Mouse (Mus musculus) liver, embryonic 11.5 days (tissue): Measurements from ENCODE around the gene Sf3a2. TPM values are rescaled to one million over a fixed set of nuclear protein-coding genes. Genes with fewer than 3 reads are reported as not detected.

Experiments used
- ATAC-seq: fragments of 200-750 bp; cut with Nextera tagmentation; replicated peaks from 2 replicates; pipeline ENCODE4 v1.8.0; 2017; ENCODE audit warnings: moderate number of reproducible peaks, mild to moderate bottlenecking, moderate TSS enrichment, moderate library complexity; ENCODE audit not compliant: low FRiP score
- DNase-seq: peaks from one replicate; pipeline ENCODE4 v3.0.0-alpha.2; 2017; ENCODE audit warnings: low spot score
- H3K27ac ChIP-seq: fragments of 300-500 bp; sonication (generic); 2 replicates; pipeline ENCODE4 v1.5.1; 2014; ENCODE audit warnings: mild to moderate bottlenecking, low read depth, low read length, control low read depth
- H3K27me3 ChIP-seq: fragments of 300-500 bp; sonication (generic); replicated peaks from 2 replicates; pipeline ENCODE4 v1.6.1; 2014; ENCODE audit warnings: low read length, mixed read lengths; ENCODE audit not compliant: control insufficient read depth, insufficient read depth
- H3K36me3 ChIP-seq: fragments of 300-500 bp; sonication (generic); 2 replicates; pipeline ENCODE4 v1.6.1; 2014; ENCODE audit warnings: mild to moderate bottlenecking, low read length, moderate library complexity, mixed read lengths; ENCODE audit not compliant: control insufficient read depth, insufficient read depth
- H3K4me1 ChIP-seq: fragments of 300-500 bp; sonication (generic); replicated peaks from 2 replicates; pipeline ENCODE4 v1.6.1; 2014; ENCODE audit warnings: low read length, mixed read lengths; ENCODE audit not compliant: control insufficient read depth, insufficient read depth
- H3K4me2 ChIP-seq: fragments of 300-500 bp; sonication (generic); 2 replicates; pipeline ENCODE4 v1.6.1; 2014; ENCODE audit warnings: mild to moderate bottlenecking, control low read depth, moderate library complexity
- H3K4me3 ChIP-seq: fragments of 300-500 bp; sonication (generic); 2 replicates; pipeline ENCODE4 v1.5.1; 2014; ENCODE audit warnings: low read depth, low read length, control low read depth
- H3K9ac ChIP-seq: fragments of 300-500 bp; sonication (generic); 2 replicates; pipeline ENCODE4 v1.6.1; 2014; ENCODE audit warnings: low read depth, low read length, control low read depth
- H3K9me3 ChIP-seq: fragments of 300-500 bp; sonication (generic); 2 replicates; pipeline ENCODE4 v1.6.1; 2016; ENCODE audit warnings: low read length, inconsistent platforms, mixed read lengths; ENCODE audit not compliant: control insufficient read depth
- WGBS: fragments of 180-500 bp; shearing (Covaris S2); extraction: QIAGEN DNeasy Blood & Tissue Kit; methylation state at CpG from one replicate; pipeline ENCODE4 v1.1.7; 2014; 5-methylcytosine and 5-hydroxymethylcytosine counted together
- polyA plus RNA-seq: library from polyadenylated mRNA; unstranded; fragments of >200 nt; fragmentation: Nextera tagmentation; extraction: Ambion mirVana; gene quantifications from 2 replicates; pipeline ENCODE4 v1.2.1, GENCODE M21; 2014

Sf3a2 gene
- polyA plus RNA-seq, 1 experiment from 2014 or later: 121 TPM

- Histone ChIP-seq H3K36me3 (no peaks in the 10 kb centered on the region), H3K4me2 (no peak overlapping the region), H3K4me3 (no peak overlapping the region), H3K27me3 (peaks cover 77% of the 10 kb centered on the region), H3K9ac (no peak overlapping the region), H3K27ac (no peak overlapping the region), H3K9me3 (no peaks in the 10 kb centered on the region), H3K4me1 (0 out of 2 replicates have a peak, but pooled peaks cover 3% of the 10 kb centered on the region)
- DNase-seq (no peak), ATAC-seq (no peak)
- 58% methylated on average over 6 of the region's 6 CpGs for WGBS
Observed at GRCm38 (mm10) chr10:80839848-80840247, 41.9 kb downstream of the Sf3a2 start.

GRCm38 (mm10) chr10:80841685-80842084 is 43.7 kb downstream of the Sf3a2 start:
- ATAC-seq (no peak), DNase-seq (no peak)
- WGBS: 76% methylated on average over 2 of the region's 2 CpGs
- no peaks in the 10 kb centered on the region for H3K36me3 ChIP-seq
- 0 out of 2 replicates have a peak, but pooled peaks cover 3% of the 10 kb centered on the region for H3K4me1 ChIP-seq
- no peak overlapping the region for H3K9ac ChIP-seq
- H3K27me3 ChIP-seq: peaks cover 76% of the 10 kb centered on the region
- no peak overlapping the region for H3K27ac ChIP-seq
- no peak overlapping the region for H3K4me2 ChIP-seq
- no peak overlapping the region for H3K4me3 ChIP-seq
- no peaks in the 10 kb centered on the region for H3K9me3 ChIP-seq

GRCm38 (mm10) chr10:80842334-80842733 is 44.3 kb downstream of the Sf3a2 start:
- Histone ChIP-seq H3K9ac (no peak overlapping the region), H3K27me3 (peaks cover 70% of the 10 kb centered on the region)
- no peak for DNase-seq

GRCm38 (mm10) chr10:80843087-80843930 is 45.3 kb downstream of the Sf3a2 start:
- 10% methylated on average over 32 of the region's 32 CpGs for WGBS
- Histone ChIP-seq H3K9ac (no peak overlapping the region), H3K27me3 (peaks cover 66% of the 10 kb centered on the region), H3K27ac (no peak overlapping the region), H3K4me3 (peak overlapping the region; percentile 36), H3K36me3 (no peaks in the 10 kb centered on the region), H3K4me1 (peaks cover 4% of the 10 kb centered on the region; the same call in 1 of the 2 replicates), H3K9me3 (no peaks in the 10 kb centered on the region), H3K4me2 (peak overlapping the region; percentile 65)
- no peak for ATAC-seq
- no peak for DNase-seq

More at GRCm38 (mm10) chr10:80842334-80842733, 44.3 kb downstream of the Sf3a2 start:
- WGBS: 76% methylated on average over 15 of the region's 15 CpGs
- Histone ChIP-seq H3K4me1 (0 out of 2 replicates have a peak, but pooled peaks cover 3% of the 10 kb centered on the region), H3K36me3 (no peaks in the 10 kb centered on the region), H3K4me3 (no peak overlapping the region), H3K9me3 (no peaks in the 10 kb centered on the region), H3K4me2 (no peak overlapping the region), H3K27ac (no peak overlapping the region)
- ATAC-seq: no peak

- H3K4me1 ChIP-seq: peaks cover 12% of the 10 kb centered on the region
- DNase-seq (no peak), ATAC-seq (no peak)
- H3K4me2 ChIP-seq: peak within 1 kb of the TSS; percentile 65
- H3K27ac ChIP-seq: no peak within 1 kb of the TSS
- WGBS: 6% methylated on average over 51 of the region's 51 CpGs
- H3K27me3 ChIP-seq: peaks cover 61% of the 10 kb centered on the region
- no peaks in the 10 kb centered on the region for H3K9me3 ChIP-seq
- peak within 1 kb of the TSS; percentile 36 for H3K4me3 ChIP-seq
- H3K36me3 ChIP-seq: no peaks in the 10 kb centered on the region
- H3K9ac ChIP-seq: no peak within 1 kb of the TSS
Observed at GRCm38 (mm10) chr10:80843931-80844547, 46.0 kb downstream of the Sf3a2 start, which contains the start of gene Lingo3. Lingo3 (minus strand) TSS chr10:80844039.

GRCm38 (mm10) chr10:80845055-80845693 is 47.2 kb downstream of the Sf3a2 start:
- Histone ChIP-seq H3K9ac (no peak overlapping the region), H3K4me1 (peaks cover 15% of the 10 kb centered on the region), H3K27ac (no peak overlapping the region), H3K4me3 (no peak overlapping the region), H3K4me2 (no peak overlapping the region; the same call in 1 of the 2 replicates), H3K9me3 (no peaks in the 10 kb centered on the region), H3K27me3 (peaks cover 61% of the 10 kb centered on the region), H3K36me3 (no peaks in the 10 kb centered on the region; the same call in 1 of the 2 replicates)
- 66% methylated on average over 8 of the region's 8 CpGs for WGBS
- DNase-seq (no peak), ATAC-seq (no peak)

- Histone ChIP-seq H3K9ac (no peak overlapping the region), H3K4me3 (no peak overlapping the region), H3K9me3 (no peaks in the 10 kb centered on the region), H3K4me1 (peaks cover 15% of the 10 kb centered on the region), H3K4me2 (no peak overlapping the region), H3K36me3 (no peaks in the 10 kb centered on the region; the same call in 1 of the 2 replicates), H3K27me3 (peaks cover 59% of the 10 kb centered on the region), H3K27ac (no peak overlapping the region)
- ATAC-seq: no peak
- DNase-seq: no peak
- 76% methylated on average over 12 of the region's 12 CpGs for WGBS
Observed at GRCm38 (mm10) chr10:80845732-80846131, 47.7 kb downstream of the Sf3a2 start.

- WGBS: 6% methylated on average over 10 of the region's 10 CpGs
- Histone ChIP-seq H3K4me1 (peaks cover 15% of the 10 kb centered on the region), H3K4me3 (no peak overlapping the region; the same call in 1 of the 2 replicates), H3K4me2 (no peak overlapping the region), H3K9me3 (no peaks in the 10 kb centered on the region), H3K27ac (no peak overlapping the region), H3K9ac (no peak overlapping the region), H3K27me3 (peaks cover 31% of the 10 kb centered on the region), H3K36me3 (peaks cover 16% of the 10 kb centered on the region)
- peak; percentile 76 for DNase-seq
- peak; percentile 81 for ATAC-seq
Observed at GRCm38 (mm10) chr10:80848571-80848970, 50.6 kb downstream of the Sf3a2 start.
